Mouse (Mus musculus) C2C12 (cell line): ENCODE data around the gene Mia2.

ENCODE experiments used
- CEBPB ChIP-seq: IDR thresholded peaks from one replicate; pipeline ENCODE4 v1.6.1; 2011; ENCODE audit warnings: low read depth, mild to moderate bottlenecking, control low read depth, moderate library complexity
- CTCF ChIP-seq: IDR thresholded peaks from one replicate; pipeline ENCODE4 v1.5.1; 2011; ENCODE audit not compliant: control insufficient read depth, insufficient read depth, insufficient read length
- FOSL1 ChIP-seq: IDR thresholded peaks from one replicate; pipeline ENCODE4 v1.8.0; 2011; ENCODE audit warnings: mild to moderate bottlenecking, low read length; ENCODE audit not compliant: poor library complexity, insufficient read depth, severe bottlenecking
- MAX ChIP-seq: IDR thresholded peaks from one replicate; pipeline ENCODE4 v1.6.1; 2011; ENCODE audit warnings: mild to moderate bottlenecking, control low read depth
- MYOD1 ChIP-seq: IDR thresholded peaks from one replicate; pipeline ENCODE4 v1.6.1; 2011; ENCODE audit warnings: low read depth; ENCODE audit not compliant: control insufficient read depth, insufficient read length

- no peak for TF ChIP-seq CTCF
- no peak for TF ChIP-seq CEBPB
- no peak for TF ChIP-seq MYOD1
- no peak for TF ChIP-seq MAX
- TF ChIP-seq FOSL1, result no peak
Measured at GRCm38 (mm10) chr12:59129038-59129437, 33.4 kb downstream of the Mia2 start.
